Mouse (Mus musculus): ENCODE measurements around the gene Gm17428. TPM values are rescaled to one million over a fixed set of nuclear protein-coding genes. Genes with fewer than 3 reads are reported as not detected.
"Not testable (repeated sequence)": the region's sequence is repeated elsewhere in the genome, so short reads cannot be mapped to it uniquely, and the experiment has no call there.

Gm17428 gene
- total and polyA plus RNA-seq, 3 experiments = not detected

- no peak for DNase-seq
Measured at GRCm38 (mm10) chr14:54988882-54989281, 12.1 kb downstream of the Gm17428 start.

- DNase-seq = no peak
Measured at GRCm38 (mm10) chr14:54989886-54990441, 13.2 kb downstream of the Gm17428 start.

GRCm38 (mm10) chr14:54992196-54992595 lies 15.5 kb downstream of the Gm17428 start:
- no peak for DNase-seq

GRCm38 (mm10) chr14:54993636-54994035 lies 16.9 kb downstream of the Gm17428 start:
- DNase-seq = no peak

- DNase-seq = no peak
Measured at GRCm38 (mm10) chr14:54994136-54994868, 17.6 kb downstream of the Gm17428 start, which contains the start of gene Myh7. Myh7 (minus strand) TSS chr14:54994626.

- no peak for DNase-seq
Measured at GRCm38 (mm10) chr14:54994869-54995186, 18.1 kb downstream of the Gm17428 start.

GRCm38 (mm10) chr14:54995457-54996138 lies 18.9 kb downstream of the Gm17428 start:
- no peak for DNase-seq

- DNase-seq = no peak
Measured at GRCm38 (mm10) chr14:54996793-54997192, 20.1 kb downstream of the Gm17428 start.

- no peak for DNase-seq
Measured at GRCm38 (mm10) chr14:54997297-54997696, 20.6 kb downstream of the Gm17428 start.

GRCm38 (mm10) chr14:54998680-54999079 lies 21.9 kb downstream of the Gm17428 start:
- no peak for DNase-seq

GRCm38 (mm10) chr14:54999868-55000267 lies 23.1 kb downstream of the Gm17428 start:
- not testable (repeated sequence) for DNase-seq

- no peak for DNase-seq
Measured at GRCm38 (mm10) chr14:55000814-55001213, 24.1 kb downstream of the Gm17428 start.

- no peak for DNase-seq
Measured at GRCm38 (mm10) chr14:55001446-55001845, 24.7 kb downstream of the Gm17428 start.

- peak; percentile 32 for DNase-seq
Measured at GRCm38 (mm10) chr14:55001938-55002686, 25.4 kb downstream of the Gm17428 start.

GRCm38 (mm10) chr14:55002687-55003120 lies 26.0 kb downstream of the Gm17428 start:
- DNase-seq = no peak

GRCm38 (mm10) chr14:55003878-55004855 lies 27.4 kb downstream of the Gm17428 start:
- peak; percentile 66 for DNase-seq

GRCm38 (mm10) chr14:55005506-55005905 lies 28.8 kb downstream of the Gm17428 start:
- no peak for DNase-seq

GRCm38 (mm10) chr14:55005967-55006366 lies 29.2 kb downstream of the Gm17428 start:
- DNase-seq = no peak

GRCm38 (mm10) chr14:55006541-55006940 lies 29.8 kb downstream of the Gm17428 start:
- no peak for DNase-seq

GRCm38 (mm10) chr14:55007120-55007908 lies 30.6 kb downstream of the Gm17428 start:
- DNase-seq = no peak

All from adrenal gland, adult 2 months (tissue).